Mouse (Mus musculus) hematopoietic multipotent progenitor cell, adult 10-12 weeks (in vitro differentiated cells): ENCODE data around the gene BC061237. TPM values are rescaled to one million over a fixed set of nuclear protein-coding genes. Genes with fewer than 3 reads are reported as not detected.

ENCODE experiments used
- polyA plus RNA-seq: library from polyadenylated mRNA; stranded (reverse); fragments of >175 nt; gene quantifications from 2 replicates; pipeline ENCODE4 v1.2.3, GENCODE M21; 2012; ENCODE audit warnings: low replicate concordance

Gene BC061237
- polyA plus RNA-seq: not detected in 2 replicates

DNA sequence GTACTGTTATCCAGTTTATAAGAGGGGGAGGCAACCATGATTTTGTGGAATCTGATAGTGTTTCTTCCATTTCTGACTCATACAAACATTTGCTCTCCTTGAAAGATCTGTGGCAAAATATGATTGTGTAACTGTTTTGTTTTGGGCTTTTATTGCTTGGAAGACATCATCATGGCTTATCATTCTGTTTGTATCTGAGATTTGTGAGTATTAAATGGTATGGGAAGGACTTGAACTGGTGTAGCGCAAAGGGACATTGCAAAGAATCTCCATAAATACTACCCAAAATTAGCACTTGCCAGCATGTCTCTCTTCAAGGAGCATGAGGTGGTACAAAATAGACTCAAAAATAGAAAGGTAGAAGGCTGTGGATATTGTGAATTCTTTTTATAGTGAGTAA lies at the start of gene BC061237:
BC061237 (plus strand) TSS at position 301 of the 400 bp plus-strand sequence.

DNA sequence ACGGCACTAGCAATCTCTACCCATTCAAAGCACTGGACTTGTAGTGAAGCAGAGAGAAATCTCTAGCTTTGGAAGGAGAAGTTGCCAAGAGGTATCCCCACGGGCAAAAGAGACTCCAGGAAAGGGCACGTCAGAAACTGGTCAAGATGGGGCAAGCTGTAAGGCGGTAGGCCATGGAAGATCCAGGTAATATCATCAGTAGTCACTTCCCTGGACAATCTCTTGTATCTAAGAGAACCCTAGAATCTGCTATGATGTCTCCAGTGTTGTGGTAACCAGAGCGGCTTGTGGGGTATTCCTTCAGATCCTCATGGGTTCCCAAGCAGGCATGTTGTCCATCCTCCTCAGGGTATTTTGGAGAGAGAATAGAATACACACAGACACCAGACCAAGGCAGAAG lies 25.7 kb downstream of the BC061237 start, which contains the start of gene Gm17093:
Gm17093 (plus strand) TSS at position 301 of the 400 bp plus-strand sequence.

Other genes starting within 250 kb of the BC061237 start
- not detected in 2 replicates for gene Gm8220, start 206.9 kb upstream of the BC061237 start, polyA plus RNA-seq
- not detected in 2 replicates for gene Gm5930, start 153.9 kb upstream of the BC061237 start, polyA plus RNA-seq
- not detected in 2 replicates for gene Gm8229, start 127.1 kb upstream of the BC061237 start, polyA plus RNA-seq
- gene Gm3371, start 81.8 kb upstream of the BC061237 start, polyA plus RNA-seq: not detected in 2 replicates
- gene Gm8232, start 58.8 kb upstream of the BC061237 start, polyA plus RNA-seq: not detected in 2 replicates
- gene Gm17093, start 25.8 kb downstream of the BC061237 start, polyA plus RNA-seq: not detected in 2 replicates
- not detected in 2 replicates for gene Gm8247, start 90.7 kb downstream of the BC061237 start, polyA plus RNA-seq
- gene Gm5624, start 135.5 kb downstream of the BC061237 start, polyA plus RNA-seq: not detected in 2 replicates
- not detected in 2 replicates for gene Gm8257, start 214.0 kb downstream of the BC061237 start, polyA plus RNA-seq